Mouse (Mus musculus) CH12.LX (cell line): ENCODE measurements around the gene Fbrsl1. TPM values are rescaled to one million over a fixed set of nuclear protein-coding genes. Genes with fewer than 3 reads are reported as not detected.

Experiments
- DNase-seq: peaks from one replicate; pipeline ENCODE4 v3.0.0-alpha.2; 2013; ENCODE audit errors: extremely low read depth
- H3K27ac ChIP-seq: 2 replicates; pipeline ENCODE4 v1.5.1; 2012; ENCODE audit warnings: low read depth, mild to moderate bottlenecking, control low read depth, moderate library complexity; ENCODE audit not compliant: insufficient read depth
- H3K27me3 ChIP-seq: replicated peaks from 2 replicates; pipeline ENCODE3; 2012; ENCODE audit warnings: inconsistent platforms
- H3K36me3 ChIP-seq, 2 experiments: replicated peaks in 1 of 2; 2 replicates each; pipeline versions ENCODE3 to v1.6.1; 2012; ENCODE audit warnings: inconsistent platforms in 1 of 2, low read length in 1 of 2, mild to moderate bottlenecking in 1 of 2, mixed read lengths in 1 of 2, moderate library complexity in 1 of 2; ENCODE audit not compliant: control insufficient read depth in 1 of 2, insufficient read depth in 1 of 2
- H3K4me1 ChIP-seq, 2 experiments: 2 replicates each; pipeline ENCODE4 v1.6.1; 2012; ENCODE audit warnings: inconsistent platforms in 1 of 2, moderate library complexity in 1 of 2; ENCODE audit not compliant: insufficient read depth in 2 of 2, control insufficient read depth in 1 of 2
- H3K4me2 ChIP-seq: 2 replicates; pipeline ENCODE4 v1.6.1; 2012; ENCODE audit warnings: low read depth, mild to moderate bottlenecking, control low read depth; ENCODE audit not compliant: poor library complexity, insufficient read depth, severe bottlenecking
- H3K4me3 ChIP-seq, 3 experiments: fragments of 150-350 bp in 1 of 3; sonication (generic) in 1 of 3; replicated peaks in 1 of 3; 2 replicates each; pipeline versions ENCODE3 to v1.5.1; 2011 to 2012; ENCODE audit warnings: low read depth in 2 of 3, low read length in 2 of 3, mild to moderate bottlenecking in 2 of 3, moderate library complexity in 2 of 3, control low read depth in 1 of 3, improper control_type of control experiment in 1 of 3, inconsistent platforms in 1 of 3, mixed read lengths in 1 of 3; ENCODE audit not compliant: poor library complexity in 1 of 3
- H3K79me2 ChIP-seq: replicated peaks from 2 replicates; pipeline ENCODE4 v1.6.1; 2012; ENCODE audit warnings: mild to moderate bottlenecking, moderate library complexity; ENCODE audit not compliant: control insufficient read depth, poor library complexity, insufficient read depth, severe bottlenecking; ENCODE audit errors: extremely low read depth
- H3K9ac ChIP-seq: 2 replicates; pipeline ENCODE4 v1.6.1; 2012; ENCODE audit warnings: low read depth, mild to moderate bottlenecking, control low read depth, moderate library complexity; ENCODE audit not compliant: insufficient read depth
- H3K9me3 ChIP-seq: replicated peaks from 2 replicates; pipeline ENCODE3; 2012; ENCODE audit warnings: low read length, inconsistent platforms, mixed read lengths
- BHLHE40 ChIP-seq: IDR thresholded peaks from 2 replicates; pipeline ENCODE4 v1.6.1; 2011; ENCODE audit warnings: mild to moderate bottlenecking, low read depth, low read length, improper control_type of control experiment
- CHD1 ChIP-seq: IDR thresholded peaks from 2 replicates; pipeline ENCODE4 v1.6.1; 2012; ENCODE audit warnings: low read depth, low read length, improper control_type of control experiment, inconsistent platforms
- CHD2 ChIP-seq: IDR thresholded peaks from 2 replicates; pipeline ENCODE4 v1.6.1; 2011; ENCODE audit warnings: low read length, improper control_type of control experiment
- CTCF ChIP-seq, 2 experiments: IDR thresholded peaks in 1 of 2; conservative IDR thresholded peaks in 1 of 2; 2 replicates each; pipeline ENCODE4 v1.5.1; 2011 to 2012; ENCODE audit warnings: low read depth in 2 of 2, low read length in 2 of 2, improper control_type of control experiment in 1 of 2, inconsistent platforms in 1 of 2, mild to moderate bottlenecking in 1 of 2, moderate library complexity in 1 of 2
- E2F4 ChIP-seq: IDR thresholded peaks from 2 replicates; pipeline ENCODE4 v1.6.1; 2011; ENCODE audit warnings: low read depth, low read length, improper control_type of control experiment; ENCODE audit not compliant: insufficient replicate concordance
- EP300 ChIP-seq: IDR thresholded peaks from 2 replicates; pipeline ENCODE4 v1.6.1; 2011; ENCODE audit warnings: low read length, improper control_type of control experiment
- ETS1 ChIP-seq: conservative IDR thresholded peaks from 2 replicates; pipeline ENCODE4 v1.6.1; 2012; ENCODE audit warnings: low read depth, mild to moderate bottlenecking, inconsistent platforms, low read length, improper control_type of control experiment, moderate library complexity
- GABPA ChIP-seq: IDR thresholded peaks from 2 replicates; pipeline ENCODE4 v1.6.1; 2012; ENCODE audit warnings: low read depth, low read length, improper control_type of control experiment, inconsistent platforms; ENCODE audit not compliant: insufficient replicate concordance
- IRF4 ChIP-seq: IDR thresholded peaks from 2 replicates; pipeline ENCODE4 v1.6.1; 2014; ENCODE audit warnings: low read depth, mild to moderate bottlenecking, inconsistent platforms, low read length, improper control_type of control experiment
- JUND ChIP-seq: conservative IDR thresholded peaks from 2 replicates; pipeline ENCODE4 v1.6.1; 2011; ENCODE audit warnings: low read depth, low read length, improper control_type of control experiment
- MAFK ChIP-seq: IDR thresholded peaks from 2 replicates; pipeline ENCODE4 v1.6.1; 2011; ENCODE audit warnings: low read length, improper control_type of control experiment; ENCODE audit not compliant: insufficient replicate concordance
- MXI1 ChIP-seq: IDR thresholded peaks from 2 replicates; pipeline ENCODE4 v1.6.1; 2011; ENCODE audit warnings: mild to moderate bottlenecking, low read depth, low read length, improper control_type of control experiment
- NELFE ChIP-seq: IDR thresholded peaks from 2 replicates; pipeline ENCODE4 v1.6.1; 2011; ENCODE audit warnings: low read depth, low read length, improper control_type of control experiment
- NRF1 ChIP-seq: IDR thresholded peaks from 2 replicates; pipeline ENCODE4 v1.6.1; 2014; ENCODE audit warnings: low read depth, mild to moderate bottlenecking, inconsistent platforms, low read length, improper control_type of control experiment, moderate library complexity
- PAX5 ChIP-seq: IDR thresholded peaks from 2 replicates; pipeline ENCODE4 v1.6.1; 2012; ENCODE audit warnings: low read length, inconsistent platforms, mixed read lengths
- SIN3A ChIP-seq: IDR thresholded peaks from 2 replicates; pipeline ENCODE4 v1.6.1; 2012; ENCODE audit warnings: low read length, improper control_type of control experiment, inconsistent platforms
- SMC3 ChIP-seq: IDR thresholded peaks from 2 replicates; pipeline ENCODE4 v1.6.1; 2011; ENCODE audit warnings: low read depth, low read length, improper control_type of control experiment
- TBP ChIP-seq: conservative IDR thresholded peaks from 2 replicates; pipeline ENCODE4 v1.6.1; 2011; ENCODE audit warnings: low read depth, low read length, improper control_type of control experiment
- USF1 ChIP-seq: IDR thresholded peaks from 2 replicates; pipeline ENCODE4 v1.6.1; 2014; ENCODE audit warnings: low read depth, mild to moderate bottlenecking, inconsistent platforms, low read length, improper control_type of control experiment
- USF2 ChIP-seq: conservative IDR thresholded peaks from 2 replicates; pipeline ENCODE4 v1.6.1; 2011; ENCODE audit warnings: low read depth, low read length, improper control_type of control experiment
- ZKSCAN1 ChIP-seq: IDR thresholded peaks from 2 replicates; pipeline ENCODE4 v1.6.1; 2012; ENCODE audit warnings: low read depth, inconsistent platforms, low read length, improper control_type of control experiment, borderline replicate concordance
- ZMIZ1 ChIP-seq: IDR thresholded peaks from 2 replicates; pipeline ENCODE4 v1.6.1; 2012; ENCODE audit warnings: low read depth, mild to moderate bottlenecking, inconsistent platforms, low read length, improper control_type of control experiment
- ZNF384 ChIP-seq: IDR thresholded peaks from 2 replicates; pipeline ENCODE4 v1.6.1; 2012; ENCODE audit warnings: low read depth, low read length, improper control_type of control experiment, inconsistent platforms
- dilution Hi-C: fragments of 300-500 bp; cut with MboI; formaldehyde crosslinking; loops from 2 replicates; pipeline ENCODE4 v1.14.3; 2020; ENCODE audit warnings: low sequenced_read_pairs; ENCODE audit not compliant: extremely low pct_unique_long_range_greater_than_20kb, extremely low pct_ligation_motif_present
- in situ Hi-C: fragments of 300-500 bp; cut with MboI; formaldehyde crosslinking; loops from 3 replicates; pipeline ENCODE4 v1.14.3; 2019; ENCODE audit warnings: low sequenced_read_pairs, low pct_ligation_motif_present, low pct_unique_long_range_greater_than_20kb, mixed read lengths
- polyA plus RNA-seq: library from polyadenylated mRNA; unstranded; fragments of >175 nt; gene quantifications from 2 replicates; pipeline ENCODE4 v1.2.1, GENCODE M21; 2012; ENCODE audit warnings: low read depth; ENCODE audit not compliant: insufficient read length
- total RNA-seq, 2 experiments: library from RNA; depleted of rRNA; stranded (reverse); fragments of 300-350 nt in 1 of 2; fragments of >200 nt in 1 of 2; gene quantifications; 2 replicates each; pipeline ENCODE4 v1.2.3; 2012 to 2014

Gene Fbrsl1
- total and polyA plus RNA-seq, 3 experiments: 3.0 to 32.0 (median 9.8) TPM

DNA sequence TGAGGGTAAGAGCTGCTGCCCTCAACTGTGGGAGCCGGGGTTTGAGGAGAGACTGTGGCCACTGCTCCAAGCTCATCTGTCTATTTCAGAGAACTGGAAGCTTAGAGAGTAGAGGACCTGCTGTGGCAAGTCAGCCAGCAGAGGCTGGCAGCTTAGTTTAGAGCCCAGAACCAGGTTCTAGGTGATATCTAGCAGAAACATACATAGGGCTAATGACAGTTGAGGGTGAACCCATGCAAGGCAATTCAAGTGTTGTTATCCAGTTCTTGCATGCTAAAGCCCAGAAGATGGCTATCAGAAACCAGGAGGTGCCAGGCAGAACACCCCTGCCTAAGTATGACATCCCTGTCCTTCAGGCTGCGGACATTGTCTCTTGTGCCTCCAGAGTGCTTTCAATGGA lies 45.7 kb downstream of the Fbrsl1 start:
- H3K9ac ChIP-seq: no peak overlapping the region
- no peak overlapping the region for H3K27ac ChIP-seq
- H3K4me3 ChIP-seq: no peak overlapping the region
- H3K79me2 ChIP-seq: no peaks in the 10 kb centered on the region
- DNase-seq: no peak
- H3K4me1 ChIP-seq: peaks cover 2 to 4% of the 10 kb centered on the region in 2 experiments; a peak in 2 of 4 replicates
- H3K27me3 ChIP-seq: no peaks in the 10 kb centered on the region
- H3K4me2 ChIP-seq: no peak overlapping the region
- TF ChIP-seq ZNF384: no peak
- no peak for TF ChIP-seq GABPA
- TF ChIP-seq NELFE: no peak
- no peak for TF ChIP-seq TBP
- TF ChIP-seq SIN3A: no peak
- no peak for TF ChIP-seq MAFK
- no peak for TF ChIP-seq EP300
- TF ChIP-seq USF2: no peak
- TF ChIP-seq CHD1: no peak
- TF ChIP-seq IRF4: no peak
- TF ChIP-seq ETS1: no peak
- no peak for TF ChIP-seq NRF1
- TF ChIP-seq E2F4: no peak
- TF ChIP-seq PAX5: no peak
- no peak for TF ChIP-seq SMC3
- H3K9me3 ChIP-seq: no peaks in the 10 kb centered on the region
- peaks cover 0 to 24% of the 10 kb centered on the region in 2 experiments for H3K36me3 ChIP-seq
- dilution Hi-C loops: no loop called here
- in situ Hi-C loops: no loop called here

- H3K9ac ChIP-seq: no peak overlapping the region
- no peak for DNase-seq
- peaks cover 2 to 4% of the 10 kb centered on the region in 2 experiments; a peak in 2 of 4 replicates for H3K4me1 ChIP-seq
- no peak overlapping the region for H3K27ac ChIP-seq
- in situ Hi-C loops (no loop called here), dilution Hi-C loops (no loop called here)
- no peak overlapping the region for H3K4me3 ChIP-seq
- H3K79me2 ChIP-seq: no peaks in the 10 kb centered on the region
- no peak overlapping the region for H3K4me2 ChIP-seq
- H3K36me3 ChIP-seq: peaks cover 0 to 23% of the 10 kb centered on the region in 2 experiments
- no peaks in the 10 kb centered on the region for H3K9me3 ChIP-seq
- TF ChIP-seq CHD2 (no peak), E2F4 (no peak), ZKSCAN1 (no peak), JUND (no peak), BHLHE40 (no peak), SMC3 (no peak), MXI1 (no peak), CTCF (conservative IDR thresholded peaks at IDR 0.05 in 1 of 2, IDR thresholded peaks at IDR 0.05 in 1 of 2; ENCODE audit: low read depth in 2 of 2, low read length in 2 of 2) (no peak), ZMIZ1 (no peak), USF1 (no peak)
- H3K27me3 ChIP-seq: no peaks in the 10 kb centered on the region
These were observed 47.2 kb downstream of the Fbrsl1 start for GRCm38 (mm10) chr5:110401101-110401500.
